In genomic region chr9:62763478-62763877, GRCm38 (mm10) we compare ENCODE assay signal across 9 mouse cellular contexts. TPM values are rescaled to one million over a fixed set of nuclear protein-coding genes. Genes with fewer than 3 reads are reported as not detected.
DNase-seq lines count a peak whose midpoint lies in the region; ATAC-seq and TF ChIP-seq lines count a peak whose summit lies in the region.
"Had no signal": no experiment of that assay in that cellular context is flagged by ENCODE, and none has a peak within 500 bp of the region (broad histone marks: within the 10 kb centered on the region; RNA-seq: fewer than 3 reads in every experiment).

No protein-coding gene starts in this region.

- no peaks in the 10 kb centered on the region; the same call in 1 of the 2 replicates for H3K27me3 ChIP-seq in lung, embryonic 14.5 days (ENCODE audit: insufficient read depth, low read length)
- H3K27me3 ChIP-seq in limb, embryonic 12.5 days = no peaks in the 10 kb centered on the region

- TF ChIP-seq CTCF in lung, embryonic 14.5 days (IDR thresholded peaks at IDR 0.05; ENCODE audit: low read depth) = no peak
- TF ChIP-seq CTCF in lung, adult 2 months (IDR thresholded peaks at IDR 0.05; ENCODE audit: insufficient read depth, low read length) = no peak

- 5% methylated on average over 13 of the region's 13 CpGs for WGBS in lung, embryonic 14.5 days
- WGBS in lung, adult 2 months = 12% methylated on average over 13 of the region's 13 CpGs
- 14% methylated on average over 13 of the region's 13 CpGs for WGBS in limb, embryonic 12.5 days

- no peak overlapping the region for H3K27ac ChIP-seq in lung, embryonic 14.5 days (ENCODE audit: low read depth)
- H3K27ac ChIP-seq in limb, embryonic 12.5 days = no peak overlapping the region

- H3K9me3 ChIP-seq in lung, embryonic 14.5 days (ENCODE audit: low read depth, low read length) = no peaks in the 10 kb centered on the region
- no peaks in the 10 kb centered on the region for H3K9me3 ChIP-seq in limb, embryonic 12.5 days

- H3K4me2 ChIP-seq in lung, embryonic 14.5 days = peak overlapping the region; percentile 43
- H3K4me2 ChIP-seq in limb, embryonic 12.5 days = peak overlapping the region; percentile 37

- ATAC-seq in lung, embryonic 14.5 days (ENCODE audit: insufficient read depth) = peak; percentile 52
- no peak for ATAC-seq in limb, embryonic 12.5 days (ENCODE audit: insufficient number of reproducible peaks, insufficient read depth, low FRiP score, low TSS enrichment, low read depth)

- H3K9ac ChIP-seq in lung, embryonic 14.5 days = no peak overlapping the region
- H3K9ac ChIP-seq in limb, embryonic 12.5 days (replicated peaks) = no peak overlapping the region

- H3K4me3 ChIP-seq in lung, embryonic 14.5 days (ENCODE audit: low read depth, low read length) = no peak overlapping the region
- H3K4me3 ChIP-seq in lung, adult 2 months (replicated peaks; ENCODE audit: extremely low read depth, low read depth, low read length) = no peak overlapping the region
- no peak overlapping the region for H3K4me3 ChIP-seq in limb, embryonic 12.5 days (replicated peaks)
- H3K4me3 ChIP-seq: megakaryocyte, embryonic 14.5 days had no signal

- H3K4me1 ChIP-seq in lung, embryonic 14.5 days (ENCODE audit: insufficient read depth) = 0 out of 2 replicates have a peak, but pooled peaks cover 2% of the 10 kb centered on the region
- no peaks in the 10 kb centered on the region for H3K4me1 ChIP-seq in lung, adult 2 months (ENCODE audit: control insufficient read depth, insufficient read depth, low read length)
- no peaks in the 10 kb centered on the region for H3K4me1 ChIP-seq in limb, embryonic 12.5 days (replicated peaks)

- DNase-seq in embryo, embryonic 10 days (ENCODE audit: low spot score) = peak; percentile 37
- no peak for DNase-seq in embryo, embryonic 9.5 days (ENCODE audit: extremely low spot score)
- DNase-seq in lung, embryonic 14.5 days = peak; percentile 58
- DNase-seq in lung, adult 2 months = no peak
- peak; percentile 41 for DNase-seq in thymus, postnatal 0 days (ENCODE audit: low spot score)
- no peak for DNase-seq in testis, postnatal 14 days (ENCODE audit: low spot score)
- no peak for DNase-seq in spleen, adult 12 weeks (ENCODE audit: low spot score)

- H3K36me3 ChIP-seq in lung, embryonic 14.5 days (ENCODE audit: insufficient read depth) = no peaks in the 10 kb centered on the region
- peaks cover 14% of the 10 kb centered on the region; the same call in 1 of the 2 replicates for H3K36me3 ChIP-seq in limb, embryonic 12.5 days

- no peak for TF ChIP-seq POLR2A in lung, adult 2 months (IDR thresholded peaks at IDR 0.05; ENCODE audit: borderline replicate concordance, extremely low read depth, low read depth, low read length)

RNA-seq across cellular contexts. Expression of gene Fem1b, which starts 48.3 kb away (rescaled TPM):
- 37.1 and 37.6 TPM in 2 replicates for polyA plus RNA-seq in lung, embryonic 14.5 days (2014; fragmentation: Nextera tagmentation; extraction: Ambion mirVana)
- polyA plus RNA-seq in lung, adult 2 months (2012; rRNA removed) = 12.1 and 13.9 TPM in 2 replicates
- polyA plus RNA-seq in limb, embryonic 12.5 days (2016; fragmentation: Nextera tagmentation; extraction: Ambion mirVana) = 30.4 and 31.6 TPM in 2 replicates
- polyA plus RNA-seq in thymus, postnatal 0 days (2015; fragmentation: Nextera tagmentation; extraction: Ambion mirVana) = 11.3 and 11.6 TPM in 2 replicates

Comparison
In these comparisons a context has a peak if more than half of its experiments do, and no peak if none do; other contexts are left out.
1. DNase-seq: peak in embryo, embryonic 10 days (single experiment), lung, embryonic 14.5 days (single experiment) and thymus, postnatal 0 days (single experiment); none in embryo, embryonic 9.5 days (single experiment), lung, adult 2 months (single experiment), testis, postnatal 14 days (single experiment) and spleen, adult 12 weeks (single experiment).